Mouse (Mus musculus): ENCODE measurements around the gene Txndc5.

DNA sequence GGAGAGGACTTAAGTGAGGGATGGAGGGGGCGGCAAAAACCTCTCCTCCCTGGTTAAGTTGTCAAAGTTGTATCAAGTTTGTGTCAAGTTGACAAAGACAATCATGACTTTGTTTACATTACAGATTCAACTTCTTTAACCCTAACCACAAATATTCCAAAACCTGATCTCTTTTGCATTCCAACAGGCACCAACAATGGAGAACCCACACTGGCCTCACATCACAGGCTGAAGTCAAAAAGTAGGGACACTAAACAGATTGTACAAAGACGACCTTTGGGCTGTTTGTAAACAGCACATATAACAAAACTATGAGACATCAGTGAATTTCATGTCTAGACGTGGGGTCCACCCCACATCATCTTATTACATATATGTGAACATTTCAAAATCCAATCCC is 12.8 kb downstream of the Txndc5 start:
- no peak for TF ChIP-seq POLR2A (IDR thresholded peaks at IDR 0.05; ENCODE audit: low read depth, low read length)
- no peak for TF ChIP-seq CTCF (IDR thresholded peaks at IDR 0.05; ENCODE audit: borderline replicate concordance, insufficient read depth, low read length)
